Mouse (Mus musculus) liver, postnatal 0 days (tissue): ENCODE measurements at regions not wholly inside any gene's neighbourhood (a gene's known extent, or its start where the extent isn't known, plus 50 kb on each side); places are given as distances from the start of the nearest gene placed in this dataset.
"Not testable (repeated sequence)": the region's sequence is repeated elsewhere in the genome, so short reads cannot be mapped to it uniquely, and the experiment has no call there.

Experiments
- CTCF ChIP-seq: sonication (generic); IDR thresholded peaks from 2 replicates; pipeline ENCODE4 v1.5.1; 2016; ENCODE audit warnings: antibody characterized with exemption, low read depth
- EP300 ChIP-seq: IDR thresholded peaks from 2 replicates; pipeline ENCODE4 v1.6.1; 2016; ENCODE audit warnings: antibody characterized with exemption, low read depth, mild to moderate bottlenecking

DNA sequence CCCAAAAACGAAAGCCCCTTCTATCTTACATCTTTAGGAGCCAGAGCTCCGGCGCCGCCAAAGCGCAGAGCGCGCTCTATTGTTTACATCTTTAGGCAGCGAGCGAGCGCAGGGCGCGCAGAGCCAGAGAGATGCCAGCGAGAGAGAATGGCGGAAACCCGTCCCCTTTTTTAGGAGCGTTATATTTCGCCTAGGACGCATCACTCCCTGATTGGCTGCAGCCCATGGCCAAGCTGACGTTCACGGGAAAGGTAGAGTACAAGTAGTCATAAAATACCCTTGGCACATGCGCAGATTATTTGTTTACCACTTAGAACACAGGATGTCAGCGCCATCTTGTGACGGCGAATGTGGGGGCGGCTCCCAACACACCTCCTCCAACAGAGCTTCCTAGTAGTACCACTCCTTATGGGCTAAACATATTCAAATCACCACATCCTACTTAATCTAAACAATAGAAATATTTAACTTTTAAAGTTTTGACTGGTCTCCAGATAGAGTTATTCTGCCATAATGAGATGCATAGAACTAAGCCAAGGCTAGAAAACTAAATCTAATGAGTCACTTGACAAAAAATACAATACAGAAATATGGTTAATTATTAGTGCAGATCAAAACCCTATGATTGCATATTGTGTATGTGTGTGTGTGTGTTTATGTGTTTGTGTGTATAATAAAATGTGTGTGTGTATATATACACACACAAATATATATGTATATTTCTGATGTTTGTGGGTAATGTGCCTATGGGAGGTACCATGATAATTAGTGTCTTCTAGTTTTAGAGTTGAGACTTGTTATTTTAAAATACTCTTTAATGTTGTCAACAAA, 538.1 kb downstream of the Tfec start:
- TF ChIP-seq CTCF, EP300: not testable (repeated sequence)
